Mouse (Mus musculus): ENCODE results near the gene Ankrd34a. TPM values are rescaled to one million over a fixed set of nuclear protein-coding genes. Genes with fewer than 3 reads are reported as not detected.

Ankrd34a gene
- polyA plus RNA-seq, 1 experiment, result 0.63 TPM

GRCm38 (mm10) chr3:96558159-96558558 is 38.3 kb upstream of the Ankrd34a start:
- TF ChIP-seq CTCF (IDR thresholded peaks at IDR 0.05; ENCODE audit: extremely low read depth, insufficient read length, insufficient replicate concordance, low read depth, low read length) (0 out of 2 replicates have a peak, but pooled peaks have one; percentile 1), POLR2A (IDR thresholded peaks at IDR 0.05; ENCODE audit: low read depth, low read length) (no peak)
- under 1% methylated on average over 17 of the region's 17 CpGs for WGBS
- no peaks in the 10 kb centered on the region for H3K27me3 ChIP-seq (ENCODE audit: control insufficient read depth, insufficient read depth, low read length)
- H3K27ac ChIP-seq (ENCODE audit: insufficient read depth, low read depth, low read length), result peak overlapping the region; percentile 96
- peaks cover 7% of the 10 kb centered on the region for H3K4me1 ChIP-seq (ENCODE audit: control insufficient read depth, insufficient read depth, insufficient read length, low read length)
- H3K4me3 ChIP-seq (ENCODE audit: low read depth, low read length), result peak overlapping the region; percentile 81
- H3K36me3 ChIP-seq (ENCODE audit: control insufficient read depth, insufficient read depth, low read length), result peaks cover 32% of the 10 kb centered on the region

DNA sequence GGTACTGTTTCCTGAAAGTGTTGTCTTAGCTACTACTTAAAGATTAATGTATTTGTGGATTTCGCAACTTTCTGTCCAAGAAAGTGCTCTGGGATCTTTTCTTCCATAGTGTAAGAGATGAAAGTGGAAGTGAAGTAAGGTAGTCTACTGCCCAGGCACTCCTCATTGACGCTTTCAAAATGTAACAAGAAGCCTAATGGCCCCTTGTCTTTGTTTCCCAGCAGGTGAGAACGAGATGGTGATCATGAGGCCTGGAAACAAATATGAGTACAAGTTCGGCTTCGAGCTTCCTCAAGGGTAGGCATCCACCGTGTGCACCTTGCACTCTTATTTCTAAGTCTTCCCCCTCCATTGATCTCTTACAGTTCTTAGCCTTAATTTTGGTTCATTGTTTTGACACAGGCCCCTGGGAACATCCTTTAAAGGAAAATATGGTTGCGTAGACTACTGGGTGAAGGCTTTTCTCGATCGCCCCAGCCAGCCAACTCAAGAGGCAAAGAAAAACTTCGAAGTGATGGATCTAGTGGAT is 37.7 kb upstream of the Ankrd34a start:
- Histone ChIP-seq H3K4me1 (ENCODE audit: control insufficient read depth, insufficient read depth, insufficient read length, low read length) (peaks cover 6% of the 10 kb centered on the region; the same call in 1 of the 2 replicates), H3K27ac (ENCODE audit: insufficient read depth, low read depth, low read length) (peak overlapping the region; percentile 96), H3K36me3 (ENCODE audit: control insufficient read depth, insufficient read depth, low read length) (peaks cover 32% of the 10 kb centered on the region), H3K4me3 (ENCODE audit: low read depth, low read length) (peak overlapping the region; percentile 81), H3K27me3 (ENCODE audit: control insufficient read depth, insufficient read depth, low read length) (no peaks in the 10 kb centered on the region)
- 1% methylated on average over 10 of the region's 10 CpGs for WGBS
- TF ChIP-seq POLR2A (IDR thresholded peaks at IDR 0.05; ENCODE audit: low read depth, low read length), result no peak
- no peak for TF ChIP-seq CTCF (IDR thresholded peaks at IDR 0.05; ENCODE audit: extremely low read depth, insufficient read length, insufficient replicate concordance, low read depth, low read length)

GRCm38 (mm10) chr3:96559398-96559910 is 37.0 kb upstream of the Ankrd34a start:
- WGBS, result 1% methylated on average over 12 of the region's 12 CpGs

DNA sequence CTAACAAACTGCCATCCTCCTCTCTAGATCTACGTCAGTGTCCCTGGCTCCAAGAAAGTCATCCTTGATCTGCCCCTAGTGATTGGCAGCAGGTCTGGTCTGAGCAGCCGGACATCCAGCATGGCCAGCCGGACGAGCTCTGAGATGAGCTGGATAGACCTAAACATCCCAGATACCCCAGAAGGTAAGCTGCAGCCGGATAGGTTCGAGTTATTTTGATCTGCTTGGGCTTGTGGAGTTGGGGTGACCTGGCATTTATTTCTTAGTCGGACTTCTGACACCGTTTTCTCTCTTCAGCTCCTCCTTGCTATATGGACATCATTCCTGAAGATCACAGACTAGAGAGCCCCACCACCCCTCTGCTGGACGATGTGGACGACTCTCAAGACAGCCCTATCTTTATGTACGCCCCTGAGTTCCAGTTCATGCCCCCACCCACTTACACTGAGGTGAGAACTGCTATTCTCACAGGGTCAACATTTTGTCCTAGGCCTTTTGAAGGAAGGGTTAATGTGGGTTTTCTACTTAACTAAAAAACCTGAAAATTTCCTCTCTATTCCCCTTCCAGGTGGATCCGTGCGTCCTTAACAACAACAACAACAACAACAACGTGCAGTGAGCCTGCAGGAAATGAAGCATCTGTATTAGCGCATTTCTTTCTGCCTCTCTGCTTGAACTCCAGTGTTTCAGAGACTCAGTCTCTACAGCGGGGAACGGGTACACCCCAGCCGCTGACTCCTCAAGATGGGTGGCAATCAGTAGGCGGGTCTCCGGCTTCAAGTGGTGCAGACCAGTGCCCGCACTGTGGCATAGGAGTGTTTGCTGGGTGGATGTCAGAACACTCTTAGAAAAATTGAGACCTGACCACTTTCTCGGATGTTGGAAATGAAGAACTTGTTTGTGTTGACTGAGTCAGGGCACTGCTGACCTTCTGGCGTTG is 36.3 kb upstream of the Ankrd34a start:
- WGBS, result 4% methylated on average over 23 of the region's 23 CpGs
- peaks cover 32% of the 10 kb centered on the region for H3K36me3 ChIP-seq (ENCODE audit: control insufficient read depth, insufficient read depth, low read length)
- peak overlapping the region; percentile 75 for H3K27ac ChIP-seq (ENCODE audit: insufficient read depth, low read depth, low read length)
- H3K27me3 ChIP-seq (ENCODE audit: control insufficient read depth, insufficient read depth, low read length), result no peaks in the 10 kb centered on the region
- H3K4me1 ChIP-seq (ENCODE audit: control insufficient read depth, insufficient read depth, insufficient read length, low read length), result peaks cover 13% of the 10 kb centered on the region; the same call in 1 of the 2 replicates
- TF ChIP-seq POLR2A (IDR thresholded peaks at IDR 0.05; ENCODE audit: low read depth, low read length) (no peak), CTCF (IDR thresholded peaks at IDR 0.05; ENCODE audit: extremely low read depth, insufficient read length, insufficient replicate concordance, low read depth, low read length) (no peak)
- peak overlapping the region; percentile 81 for H3K4me3 ChIP-seq (ENCODE audit: low read depth, low read length)

More at GRCm38 (mm10) chr3:96559398-96559910, 37.0 kb upstream of the Ankrd34a start:
- Histone ChIP-seq H3K4me1 (ENCODE audit: control insufficient read depth, insufficient read depth, insufficient read length, low read length) (peaks cover 13% of the 10 kb centered on the region; the same call in 1 of the 2 replicates), H3K36me3 (ENCODE audit: control insufficient read depth, insufficient read depth, low read length) (peaks cover 32% of the 10 kb centered on the region), H3K4me3 (ENCODE audit: low read depth, low read length) (peak overlapping the region; percentile 81), H3K27ac (ENCODE audit: insufficient read depth, low read depth, low read length) (peak overlapping the region; percentile 96), H3K27me3 (ENCODE audit: control insufficient read depth, insufficient read depth, low read length) (no peaks in the 10 kb centered on the region)
- no peak for TF ChIP-seq POLR2A (IDR thresholded peaks at IDR 0.05; ENCODE audit: low read depth, low read length)
- TF ChIP-seq CTCF (IDR thresholded peaks at IDR 0.05; ENCODE audit: extremely low read depth, insufficient read length, insufficient replicate concordance, low read depth, low read length), result no peak

DNA sequence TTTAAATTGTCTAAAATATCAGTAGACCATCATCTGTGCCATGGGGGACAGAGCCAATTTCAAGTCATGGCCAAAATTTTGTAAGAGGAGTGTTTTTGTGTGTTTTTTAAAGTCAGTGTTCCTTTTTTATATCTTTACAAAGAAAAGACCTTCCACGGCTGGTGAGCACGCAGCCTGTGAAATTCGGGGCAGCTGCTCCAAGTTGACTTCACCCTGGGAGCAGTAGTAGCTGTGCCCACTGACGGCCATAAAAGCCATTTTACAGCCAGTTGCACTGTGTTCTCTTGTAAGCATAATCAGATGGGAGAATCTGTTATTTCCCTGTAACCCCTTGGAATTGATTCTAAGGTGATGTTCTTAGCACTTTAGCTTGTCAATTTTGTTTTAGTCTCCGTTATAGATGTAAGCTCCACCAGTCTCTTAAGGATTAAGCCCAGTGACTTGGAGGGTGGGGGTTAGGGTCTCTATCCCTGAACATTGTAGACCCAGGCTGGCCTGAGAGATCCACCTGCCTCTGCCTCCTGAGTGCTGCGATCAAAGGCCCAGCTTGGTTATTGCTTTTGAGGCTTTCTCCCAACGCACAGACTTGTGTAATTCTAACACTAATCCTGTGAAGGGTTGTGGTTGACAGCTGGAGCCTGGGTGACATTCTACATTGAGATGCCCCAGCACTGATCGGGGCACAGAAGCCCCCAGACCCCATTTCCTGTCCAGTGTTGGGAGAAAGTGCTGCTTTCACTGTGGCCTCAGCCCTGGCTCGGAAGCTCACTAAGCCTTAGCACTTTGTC is 35.4 kb upstream of the Ankrd34a start:
- H3K4me3 ChIP-seq (ENCODE audit: low read depth, low read length), result peak overlapping the region; percentile 81
- H3K4me1 ChIP-seq (ENCODE audit: control insufficient read depth, insufficient read depth, insufficient read length, low read length), result peaks cover 12% of the 10 kb centered on the region; the same call in 1 of the 2 replicates
- peak overlapping the region; percentile 75 for H3K27ac ChIP-seq (ENCODE audit: insufficient read depth, low read depth, low read length)
- peak; percentile 24; the same call in 1 of the 2 replicates for TF ChIP-seq CTCF (IDR thresholded peaks at IDR 0.05; ENCODE audit: extremely low read depth, insufficient read length, insufficient replicate concordance, low read depth, low read length)
- peak; percentile 28; the same call in 1 of the 2 replicates for TF ChIP-seq POLR2A (IDR thresholded peaks at IDR 0.05; ENCODE audit: low read depth, low read length)
- WGBS, result 4% methylated on average over 9 of the region's 9 CpGs
- no peaks in the 10 kb centered on the region for H3K27me3 ChIP-seq (ENCODE audit: control insufficient read depth, insufficient read depth, low read length)
- peaks cover 32% of the 10 kb centered on the region for H3K36me3 ChIP-seq (ENCODE audit: control insufficient read depth, insufficient read depth, low read length)

DNA sequence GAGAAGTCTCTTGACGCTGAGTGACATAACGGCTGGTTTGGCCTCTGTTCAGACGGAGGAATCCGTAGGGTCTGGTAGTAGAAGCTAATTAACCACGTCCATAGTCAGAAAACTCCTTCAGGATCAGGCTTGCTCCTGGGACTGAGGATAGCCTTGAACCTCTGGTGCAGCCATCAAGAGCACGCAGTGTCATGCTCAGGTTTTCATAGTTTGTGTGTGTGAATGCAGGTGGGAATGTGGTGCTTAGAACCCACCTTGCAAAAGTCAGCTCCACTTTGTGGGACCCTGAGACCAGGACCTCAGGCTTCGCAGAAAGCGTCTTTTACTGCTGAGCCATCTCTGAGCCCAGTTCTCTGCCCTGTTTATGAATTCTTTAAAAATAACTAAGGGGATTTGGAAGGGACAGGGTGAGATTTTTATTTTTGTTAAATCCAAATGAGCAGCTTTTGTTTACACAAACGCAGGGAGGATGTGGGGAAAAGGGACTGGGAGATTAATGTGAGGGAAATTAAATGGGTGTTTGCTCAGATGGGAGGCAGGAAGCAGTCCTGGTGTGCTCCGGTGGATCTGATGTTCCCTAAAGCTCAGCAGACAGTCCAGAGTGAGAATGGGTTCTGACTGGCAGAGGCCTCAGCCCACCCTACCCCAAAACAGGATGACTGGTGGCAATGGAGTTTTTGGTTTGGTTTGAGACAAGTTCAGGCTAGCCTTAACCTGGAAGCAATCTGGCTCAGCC is 34.3 kb upstream of the Ankrd34a start:
- TF ChIP-seq POLR2A (IDR thresholded peaks at IDR 0.05; ENCODE audit: low read depth, low read length) (no peak), CTCF (IDR thresholded peaks at IDR 0.05; ENCODE audit: extremely low read depth, insufficient read length, insufficient replicate concordance, low read depth, low read length) (no peak)
- peaks cover 19% of the 10 kb centered on the region; the same call in 1 of the 2 replicates for H3K4me1 ChIP-seq (ENCODE audit: control insufficient read depth, insufficient read depth, insufficient read length, low read length)
- H3K4me3 ChIP-seq (ENCODE audit: low read depth, low read length), result peak overlapping the region; percentile 31
- WGBS, result 17% methylated on average over 10 of the region's 10 CpGs
- H3K27me3 ChIP-seq (ENCODE audit: control insufficient read depth, insufficient read depth, low read length), result no peaks in the 10 kb centered on the region
- H3K36me3 ChIP-seq (ENCODE audit: control insufficient read depth, insufficient read depth, low read length), result peaks cover 32% of the 10 kb centered on the region
- peak overlapping the region; percentile 51 for H3K27ac ChIP-seq (ENCODE audit: insufficient read depth, low read depth, low read length)

Data from small intestine, adult 2 months (tissue).